8 mouse cellular contexts compared by ENCODE assay signal in genomic region chr5:144158604-144159003, GRCm38 (mm10). TPM values are rescaled to one million over a fixed set of nuclear protein-coding genes. Genes with fewer than 3 reads are reported as not detected.
DNase-seq lines count a peak whose midpoint lies in the region; ATAC-seq lines count a peak whose summit lies in the region.

No protein-coding gene starts in this region.

- ATAC-seq in heart, embryonic 11.5 days (replicated peaks; ENCODE audit: insufficient number of reproducible peaks, low FRiP score, low TSS enrichment): no peak; the same call in 1 of the 2 replicates
- no peak for ATAC-seq in granulocyte monocyte progenitor cell, adult 5-6 weeks (replicated peaks; ENCODE audit: poor library complexity, severe bottlenecking)

- H3K4me1 ChIP-seq in heart, embryonic 11.5 days (ENCODE audit: control insufficient read depth, insufficient read depth, low read length): no peaks in the 10 kb centered on the region

- no peak overlapping the region for H3K4me2 ChIP-seq in heart, embryonic 11.5 days

- H3K9me3 ChIP-seq in heart, embryonic 11.5 days (replicated peaks; ENCODE audit: control insufficient read depth, low read length): no peaks in the 10 kb centered on the region

- WGBS in heart, embryonic 11.5 days (ENCODE audit: insufficient replicate concordance): 45% methylated on average over 4 of the region's 4 CpGs

- no peak overlapping the region for H3K9ac ChIP-seq in heart, embryonic 11.5 days (ENCODE audit: low read depth, low read length)

- H3K4me3 ChIP-seq in heart, embryonic 11.5 days (ENCODE audit: low read depth, low read length): no peak overlapping the region

- H3K27me3 ChIP-seq in heart, embryonic 11.5 days (ENCODE audit: control insufficient read depth, insufficient read depth, low read length): no peaks in the 10 kb centered on the region

- H3K36me3 ChIP-seq in heart, embryonic 11.5 days (ENCODE audit: control insufficient read depth, insufficient read depth, low read length): no peaks in the 10 kb centered on the region

- DNase-seq in right cerebral cortex, adult 18-20 months: peak; percentile 50
- no peak for DNase-seq in right cerebral cortex, postnatal 25 days
- peak; percentile 71 to 78 for DNase-seq in cerebellum, postnatal 10 days
- DNase-seq in kidney, postnatal 10 days: peak; percentile 88
- peak; percentile 73 to 78 for DNase-seq in lung, postnatal 4 days
- no peak for DNase-seq in thymus, adult 18-20 months

- peak overlapping the region; percentile 29; the same call in 1 of the 2 replicates for H3K27ac ChIP-seq in heart, embryonic 11.5 days (ENCODE audit: low read depth, low read length)

RNA-seq across cellular contexts. Expression of gene Bhlha15, which starts 31.5 kb away (rescaled TPM):
- 0.63 and 0.79 TPM in 2 replicates for polyA plus RNA-seq in heart, embryonic 11.5 days (2014; fragmentation: Nextera tagmentation; extraction: Ambion mirVana)
- 3.5 and 4.4 TPM in 2 replicates for total RNA-seq in granulocyte monocyte progenitor cell, adult 5-6 weeks (2014; fragmentation: Nextera tagmentation)
- 1.3 and 1.9 TPM in 2 replicates for total RNA-seq in granulocyte monocyte progenitor cell, adult 5-6 weeks (2017)

RNA-seq across cellular contexts. Expression of gene Lmtk2, which starts 58.4 kb away (rescaled TPM):
- 5.1 and 5.2 TPM in 2 replicates for polyA plus RNA-seq in heart, embryonic 11.5 days (2014; fragmentation: Nextera tagmentation; extraction: Ambion mirVana)
- total RNA-seq in granulocyte monocyte progenitor cell, adult 5-6 weeks (2014; fragmentation: Nextera tagmentation): 7.2 and 7.3 TPM in 2 replicates
- 6.5 and 7.2 TPM in 2 replicates for total RNA-seq in granulocyte monocyte progenitor cell, adult 5-6 weeks (2017)

Comparison
In these comparisons a context has a peak if more than half of its experiments do, and no peak if none do; other contexts are left out.
1. DNase-seq: peak in right cerebral cortex, adult 18-20 months (single experiment), cerebellum, postnatal 10 days (2 of 2), kidney, postnatal 10 days (single experiment) and lung, postnatal 4 days (2 of 2); none in right cerebral cortex, postnatal 25 days (single experiment) and thymus, adult 18-20 months (0 of 2).